Mouse (Mus musculus): ENCODE results near the gene Chrm2.

Chrm2 gene

GRCm38 (mm10) chr6:36566886-36567285 lies 179.0 kb downstream of the Chrm2 start:
- Histone ChIP-seq H3K4me1 (replicated peaks; ENCODE audit: low read depth, low read length) (no peaks in the 10 kb centered on the region), H3K36me3 (ENCODE audit: insufficient read depth, low read length) (no peaks in the 10 kb centered on the region), H3K27me3 (ENCODE audit: insufficient read depth, low read length) (no peaks in the 10 kb centered on the region), H3K9me3 (ENCODE audit: low read length) (no peaks in the 10 kb centered on the region), H3K4me3 (replicated peaks; ENCODE audit: low read length) (no peak overlapping the region)
- TF ChIP-seq NANOG (IDR thresholded peaks at IDR 0.05; ENCODE audit: borderline replicate concordance, low read length) = no peak
- TF ChIP-seq POU5F1 (IDR thresholded peaks at IDR 0.05; ENCODE audit: borderline replicate concordance, low read length) = no peak
- TF ChIP-seq CTCF (conservative IDR thresholded peaks at IDR 0.05; ENCODE audit: low read length) = no peak

Data from E14TG2a.4 (cell line).